Mouse (Mus musculus) forebrain, embryonic 12.5 days (tissue): ENCODE data around the gene Slc7a6. TPM values are rescaled to one million over a fixed set of nuclear protein-coding genes. Genes with fewer than 3 reads are reported as not detected.

Source experiments
- polyA plus RNA-seq: library from polyadenylated mRNA; unstranded; fragments of >200 nt; fragmentation: Nextera tagmentation; extraction: Ambion mirVana; gene quantifications from 2 replicates; pipeline ENCODE4 v1.2.1, GENCODE M21; 2016

Gene Slc7a6
- polyA plus RNA-seq, 1 experiment from 2014 or later, result 72.9 TPM

Other genes starting within 250 kb of the Slc7a6 start
- 2.4 and 3.0 TPM in 2 replicates for gene Ctrl, start 235.0 kb upstream of the Slc7a6 start, polyA plus RNA-seq
- 18.9 and 22.8 TPM in 2 replicates for gene Psmb10, start 230.4 kb upstream of the Slc7a6 start, polyA plus RNA-seq
- gene Lcat, start 225.5 kb upstream of the Slc7a6 start, polyA plus RNA-seq, result 0.54 and 0.56 TPM in 2 replicates
- 12.0 and 13.0 TPM in 2 replicates for gene Slc12a4, start 202.8 kb upstream of the Slc7a6 start, polyA plus RNA-seq
- not detected in 2 replicates for gene Dpep3, start 189.4 kb upstream of the Slc7a6 start, polyA plus RNA-seq
- 15.4 and 18.4 TPM in 2 replicates for gene Dus2, start 177.5 kb upstream of the Slc7a6 start, polyA plus RNA-seq
- not detected in 2 replicates for gene Dpep2nb, start 162.9 kb upstream of the Slc7a6 start, polyA plus RNA-seq
- 19.5 and 20.1 TPM in 2 replicates for gene Ddx28, start 157.0 kb upstream of the Slc7a6 start, polyA plus RNA-seq
- gene Nfatc3, start 110.0 kb upstream of the Slc7a6 start, polyA plus RNA-seq, result 4.9 and 6.6 TPM in 2 replicates
- 1.9 TPM in 2 replicates for gene Esrp2, start 31.9 kb upstream of the Slc7a6 start, polyA plus RNA-seq
- gene Pla2g15, start 18.5 kb upstream of the Slc7a6 start, polyA plus RNA-seq, result 13.8 and 15.8 TPM in 2 replicates
- 33.3 and 37.0 TPM in 2 replicates for gene Slc7a6os, start 42.1 kb downstream of the Slc7a6 start, polyA plus RNA-seq
- gene Prmt7, start 42.1 kb downstream of the Slc7a6 start, polyA plus RNA-seq, result 58.7 and 59.2 TPM in 2 replicates
- 24.4 and 30.0 TPM in 2 replicates for gene Smpd3, start 169.1 kb downstream of the Slc7a6 start, polyA plus RNA-seq
- gene Zfp90, start 246.5 kb downstream of the Slc7a6 start, polyA plus RNA-seq, result 36.5 and 41.1 TPM in 2 replicates